Mouse (Mus musculus) liver, embryonic 14.5 days (tissue): Measurements from ENCODE around the gene Arhgef16. TPM values are rescaled to one million over a fixed set of nuclear protein-coding genes. Genes with fewer than 3 reads are reported as not detected.

Experiments used
- ATAC-seq: fragments of 200-750 bp; cut with Nextera tagmentation; 2 replicates; pipeline ENCODE4 v1.8.0; 2017; ENCODE audit warnings: moderate number of reproducible peaks, mild to moderate bottlenecking, moderate library complexity; ENCODE audit not compliant: insufficient read depth
- DNase-seq, 3 experiments: peaks; one replicate each; pipeline ENCODE4 v3.0.0-alpha.2; 2012 to 2013; ENCODE audit warnings: low read depth in 3 of 3, low spot score in 3 of 3
- H3K27ac ChIP-seq: fragments of 300-500 bp; sonication (generic); 2 replicates; pipeline ENCODE4 v1.5.1; 2014; ENCODE audit warnings: moderate library complexity, mild to moderate bottlenecking, control low read depth, inconsistent platforms
- H3K27me3 ChIP-seq: fragments of 300-500 bp; sonication (generic); 2 replicates; pipeline ENCODE4 v1.6.1; 2014; ENCODE audit warnings: mild to moderate bottlenecking, low read length, moderate library complexity; ENCODE audit not compliant: control insufficient read depth, insufficient read depth
- H3K36me3 ChIP-seq: fragments of 300-500 bp; sonication (generic); replicated peaks from 2 replicates; pipeline ENCODE4 v1.6.1; 2014; ENCODE audit warnings: low read depth; ENCODE audit not compliant: control insufficient read depth, insufficient read depth
- H3K4me1 ChIP-seq, 2 experiments: fragments of 200-500 bp in 1 of 2; fragments of 300-500 bp in 1 of 2; sonication (generic) in 1 of 2; replicated peaks; 2 replicates each; pipeline ENCODE4 v1.6.1; 2012 to 2014; ENCODE audit warnings: antibody characterized with exemption in 1 of 2, inconsistent platforms in 1 of 2, low read length in 1 of 2; ENCODE audit not compliant: control insufficient read depth in 2 of 2, insufficient read depth in 2 of 2
- H3K4me2 ChIP-seq: fragments of 300-500 bp; sonication (generic); 2 replicates; pipeline ENCODE4 v1.6.1; 2014; ENCODE audit warnings: low read depth, mild to moderate bottlenecking, control low read depth, moderate library complexity
- H3K4me3 ChIP-seq, 2 experiments: fragments of 200-500 bp in 1 of 2; fragments of 300-500 bp in 1 of 2; sonication (generic) in 1 of 2; 2 replicates each; pipeline ENCODE4 v1.5.1; 2012 to 2014; ENCODE audit warnings: low read depth in 2 of 2, low read length in 2 of 2, mild to moderate bottlenecking in 2 of 2, control low read depth in 1 of 2, inconsistent platforms in 1 of 2, moderate library complexity in 1 of 2; ENCODE audit not compliant: insufficient read depth in 1 of 2
- H3K9ac ChIP-seq: fragments of 300-500 bp; sonication (generic); replicated peaks from 2 replicates; pipeline ENCODE4 v1.6.1; 2014; ENCODE audit warnings: mild to moderate bottlenecking, control low read depth, moderate library complexity
- H3K9me3 ChIP-seq: fragments of 300-500 bp; sonication (generic); 2 replicates; pipeline ENCODE4 v1.6.1; 2016; ENCODE audit warnings: low read length, mixed read lengths; ENCODE audit not compliant: control insufficient read depth
- CTCF ChIP-seq: IDR thresholded peaks from 2 replicates; pipeline ENCODE4 v1.5.1; 2016; ENCODE audit warnings: antibody characterized with exemption, low read depth, control low read depth
- EP300 ChIP-seq: IDR thresholded peaks from 2 replicates; pipeline ENCODE4 v1.6.1; 2016; ENCODE audit warnings: antibody characterized with exemption, low read depth
- whole genome bisulfite sequencing: fragments of 180-500 bp; shearing (Covaris S2); extraction: QIAGEN DNeasy Blood & Tissue Kit; methylation state at CpG from one replicate; pipeline ENCODE4 v1.1.7; 2014; ENCODE audit not compliant: insufficient replicate concordance; 5-methylcytosine and 5-hydroxymethylcytosine counted together
- polyA plus RNA-seq, 2 experiments: library from polyadenylated mRNA; depleted of rRNA in 1 of 2; stranded (reverse) in 1 of 2; unstranded in 1 of 2; fragments of >200 nt; fragmentation: Nextera tagmentation in 1 of 2; extraction: Ambion mirVana in 1 of 2; gene quantifications; 2 replicates each; pipeline versions ENCODE4 v1.2.1 to v1.2.3; 2012 to 2014

Gene Arhgef16
- polyA plus RNA-seq, 2 experiments: 2.5 to 3.6 TPM

GRCm38 (mm10) chr4:154232295-154232694, 69.2 kb downstream of the Arhgef16 start:
- ATAC-seq (no peak), DNase-seq (no peak)
- 47% methylated on average over 4 of the region's 4 CpGs for WGBS

GRCm38 (mm10) chr4:154231380-154231779, 70.1 kb downstream of the Arhgef16 start:
- Histone ChIP-seq H3K27ac (no peak overlapping the region), H3K4me1 (no peaks in the 10 kb centered on the region), H3K36me3 (no peaks in the 10 kb centered on the region), H3K9ac (no peak overlapping the region), H3K4me2 (no peak overlapping the region), H3K27me3 (no peaks in the 10 kb centered on the region), H3K9me3 (no peaks in the 10 kb centered on the region), H3K4me3 (no peak overlapping the region)
- WGBS: 54% methylated on average over 7 of the region's 7 CpGs
- TF ChIP-seq CTCF: no peak
- no peak for TF ChIP-seq EP300
- ATAC-seq (no peak), DNase-seq (no peak)

More at GRCm38 (mm10) chr4:154232295-154232694, 69.2 kb downstream of the Arhgef16 start:
- Histone ChIP-seq H3K4me2 (no peak overlapping the region), H3K9me3 (no peaks in the 10 kb centered on the region), H3K4me3 (no peak overlapping the region), H3K27ac (no peak overlapping the region), H3K27me3 (no peaks in the 10 kb centered on the region; the same call in 1 of the 2 replicates), H3K9ac (no peak overlapping the region), H3K36me3 (no peaks in the 10 kb centered on the region), H3K4me1 (no peaks in the 10 kb centered on the region)
- TF ChIP-seq CTCF: no peak
- TF ChIP-seq EP300: no peak

GRCm38 (mm10) chr4:154229569-154229968, 71.9 kb downstream of the Arhgef16 start:
- Histone ChIP-seq H3K4me2 (no peak overlapping the region), H3K27me3 (no peaks in the 10 kb centered on the region; the same call in 1 of the 2 replicates), H3K36me3 (no peaks in the 10 kb centered on the region), H3K9me3 (no peaks in the 10 kb centered on the region), H3K4me3 (no peak overlapping the region), H3K4me1 (no peaks in the 10 kb centered on the region), H3K9ac (no peak overlapping the region), H3K27ac (no peak overlapping the region)
- DNase-seq: no peak
- TF ChIP-seq EP300: no peak
- no peak for ATAC-seq
- 84% methylated on average over 9 of the region's 9 CpGs for WGBS

Other genes with a start within 250 kb of the Arhgef16 start
- gene Trp73, start 161.5 kb downstream of the Arhgef16 start, polyA plus RNA-seq (2012; rRNA removed): 0.01 TPM in 2 replicates
- gene Trp73, start 161.5 kb downstream of the Arhgef16 start, polyA plus RNA-seq (2014; fragmentation: Nextera tagmentation; extraction: Ambion mirVana): 0.06 TPM in 1 of 2 replicates, not detected in the other
- 15.8 and 19.6 TPM in 2 replicates for gene Wrap73, start 159.3 kb downstream of the Arhgef16 start, polyA plus RNA-seq (2012; rRNA removed)
- 25.9 and 26.2 TPM in 2 replicates for gene Wrap73, start 159.3 kb downstream of the Arhgef16 start, polyA plus RNA-seq (2014; fragmentation: Nextera tagmentation; extraction: Ambion mirVana)
- gene Tprgl, start 141.0 kb downstream of the Arhgef16 start, polyA plus RNA-seq (2012; rRNA removed): 57.9 and 72.6 TPM in 2 replicates
- gene Tprgl, start 141.0 kb downstream of the Arhgef16 start, polyA plus RNA-seq (2014; fragmentation: Nextera tagmentation; extraction: Ambion mirVana): 153 and 166 TPM in 2 replicates
- gene Megf6, start 130.9 kb downstream of the Arhgef16 start, polyA plus RNA-seq (2012; rRNA removed): 0.77 and 1.1 TPM in 2 replicates
- 0.83 and 1.0 TPM in 2 replicates for gene Megf6, start 130.9 kb downstream of the Arhgef16 start, polyA plus RNA-seq (2014; fragmentation: Nextera tagmentation; extraction: Ambion mirVana)
- gene B230104I21Rik, start 34.5 kb upstream of the Arhgef16 start, polyA plus RNA-seq (2012; rRNA removed): not detected in 2 replicates
- gene B230104I21Rik, start 34.5 kb upstream of the Arhgef16 start, polyA plus RNA-seq (2014; fragmentation: Nextera tagmentation; extraction: Ambion mirVana): not detected in 2 replicates